Mouse (Mus musculus) adrenal gland, adult 8-10 months (tissue): ENCODE measurements around the gene AW011738. TPM values are rescaled to one million over a fixed set of nuclear protein-coding genes. Genes with fewer than 3 reads are reported as not detected.

ENCODE experiments used
- DNase-seq: peaks from one replicate; pipeline ENCODE4 v3.0.0; 2022
- microRNA-seq, 2 experiments: library from miRNA; unstranded; fragments of <30 nt; microRNA quantifications; one replicate each; pipeline ENCODE4 v1.2.0; 2022
- total RNA-seq, 4 experiments: library from RNA; stranded (reverse); gene quantifications; 2 replicates each; pipeline ENCODE4 v1.2.4; 2022

AW011738 gene
- total RNA-seq, 4 experiments from 2014 or later: 3.0 to 6.5 (median 4.8) TPM

GRCm38 (mm10) chr4:156249567-156249966 lies 46.5 kb downstream of the AW011738 start:
- no peak for DNase-seq

GRCm38 (mm10) chr4:156251081-156251480 lies 48.0 kb downstream of the AW011738 start:
- no peak for DNase-seq

- no peak for DNase-seq
Observed at GRCm38 (mm10) chr4:156252140-156252539, 49.0 kb downstream of the AW011738 start.

- no peak for DNase-seq
Observed at GRCm38 (mm10) chr4:156252619-156253018, 49.5 kb downstream of the AW011738 start.

GRCm38 (mm10) chr4:156253043-156253442 lies 49.9 kb downstream of the AW011738 start:
- DNase-seq: no peak

GRCm38 (mm10) chr4:156254361-156255077 lies 51.4 kb downstream of the AW011738 start:
- no peak for DNase-seq

Small RNA genes within 50 kb of the gene (microRNA-seq; reads per million reads assigned to microRNA genes)
- gene Mir7658: 1.6 to 2.2 reads per million in 2 experiments

Other genes starting within 250 kb of the AW011738 start
- 10 to 100 TPM; 34.7 to 88.1 (median 58.1) TPM for gene C1qtnf12, start 241.0 kb upstream of the AW011738 start, total RNA-seq
- 1 to 10 TPM; 7.8 to 9.5 (median 8.9) TPM for gene B3galt6, start 210.7 kb upstream of the AW011738 start, total RNA-seq
- gene Sdf4, start 210.4 kb upstream of the AW011738 start, total RNA-seq: 100 to 1,000 TPM; 290 to 326 (median 308) TPM
- 1 to 10 TPM; 1.0 to 3.0 (median 2.0) TPM for gene Tnfrsf4, start 189.5 kb upstream of the AW011738 start, total RNA-seq
- gene Tnfrsf18, start 177.1 kb upstream of the AW011738 start, total RNA-seq: 1 to 10 TPM in 1 of 4 experiments, under 1 TPM in 1, not detected in 2; 0.42 to 1.2 TPM
- 1 to 10 TPM in 1 of 4 experiments, under 1 TPM in 2, not detected in 1; 0.38 to 1.2 (median 0.86) TPM for gene Ttll10, start 143.9 kb upstream of the AW011738 start, total RNA-seq
- 10 to 100 TPM; 10.7 to 22.9 (median 14.1) TPM for gene 9430015G10Rik, start 93.3 kb upstream of the AW011738 start, total RNA-seq
- gene Rnf223, start 72.8 kb upstream of the AW011738 start, total RNA-seq: under 1 TPM in 3 of 4 experiments, not detected in 1; 0.11 to 0.23 (median 0.22) TPM
- 10 to 100 TPM; 29.7 to 54.3 (median 41.1) TPM for gene Agrn, start 5.8 kb upstream of the AW011738 start, total RNA-seq
- gene Isg15, start 2.5 kb upstream of the AW011738 start, total RNA-seq: 1 to 10 TPM; 3.1 to 3.9 (median 3.6) TPM
- 1 to 10 TPM; 3.1 to 7.0 (median 5.3) TPM for gene Perm1, start 12.6 kb downstream of the AW011738 start, total RNA-seq
- gene Plekhn1, start 31.6 kb downstream of the AW011738 start, total RNA-seq: 10 to 100 TPM; 23.8 to 44.1 (median 32.9) TPM
- gene Noc2l, start 32.7 kb downstream of the AW011738 start, total RNA-seq: 10 to 100 TPM; 32.8 to 41.8 (median 39.8) TPM
- 1 to 10 TPM; 1.6 to 4.7 (median 3.3) TPM for gene Samd11, start 52.4 kb downstream of the AW011738 start, total RNA-seq
- not detected for gene Vmn2r-ps159, start 127.8 kb downstream of the AW011738 start, total RNA-seq